Mouse (Mus musculus): Measurements from ENCODE around the gene Ift20.

The Ift20 gene

DNA sequence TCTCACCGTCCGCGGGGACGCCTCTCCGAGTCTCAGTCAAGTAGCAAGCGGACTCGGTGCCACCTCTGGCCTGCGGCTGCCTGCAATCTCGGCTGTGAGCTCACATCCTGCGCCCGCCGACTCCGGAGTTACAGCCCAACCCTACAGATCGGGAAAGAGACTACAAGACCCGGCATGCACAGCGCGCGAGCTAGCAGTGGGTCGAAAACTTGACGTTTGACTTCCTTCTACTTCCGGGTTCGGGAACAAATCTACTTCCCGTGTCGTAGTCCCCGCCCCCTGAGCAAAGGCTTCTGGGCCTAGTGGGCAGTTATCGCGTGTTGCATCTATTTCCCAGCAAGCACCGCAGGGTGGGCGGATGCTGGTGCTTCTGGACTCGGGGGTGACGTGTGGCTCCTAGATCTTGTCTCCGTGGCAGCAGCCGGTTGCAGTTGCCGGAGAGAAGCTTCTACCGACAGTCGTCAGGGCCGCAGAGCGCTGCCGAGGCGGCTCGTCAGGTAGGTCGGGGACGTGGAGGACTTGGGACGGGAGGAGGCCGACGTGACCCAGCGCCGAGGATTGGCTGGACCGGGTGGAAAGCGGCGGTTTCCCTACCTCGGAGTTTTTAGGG, at the start of gene Ift20, which contains the start of gene Tnfaip1:
Gene Ift20, plus strand, starts transcription at position 282 of the 610 bp plus-strand sequence.
Gene Tnfaip1, minus strand, starts transcription at position 253 of the 610 bp plus-strand sequence.
- ATAC-seq (ENCODE audit: insufficient number of reproducible peaks, low FRiP score, low TSS enrichment), result peak; percentile 96

DNA sequence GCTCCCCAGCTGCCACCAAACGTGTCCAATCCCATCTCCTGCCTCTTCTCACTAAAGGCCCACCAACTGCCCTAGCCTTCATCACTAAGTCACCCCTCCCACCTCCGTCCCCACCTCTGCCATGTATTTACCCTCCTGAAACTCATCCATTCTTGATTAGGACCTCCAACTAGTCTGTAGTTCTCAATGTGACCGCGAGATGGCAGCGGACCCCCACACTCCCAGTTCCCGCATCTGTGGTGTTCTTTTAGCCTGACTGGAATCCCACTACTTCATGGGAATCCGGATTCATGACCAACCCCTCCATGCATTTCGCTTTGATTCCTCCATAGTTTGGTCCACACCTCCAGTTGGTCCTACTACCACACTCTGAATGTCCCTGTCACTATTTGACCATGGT, 48.0 kb upstream of the Ift20 start:
- ATAC-seq (ENCODE audit: insufficient number of reproducible peaks, low FRiP score, low TSS enrichment), result no peak

DNA sequence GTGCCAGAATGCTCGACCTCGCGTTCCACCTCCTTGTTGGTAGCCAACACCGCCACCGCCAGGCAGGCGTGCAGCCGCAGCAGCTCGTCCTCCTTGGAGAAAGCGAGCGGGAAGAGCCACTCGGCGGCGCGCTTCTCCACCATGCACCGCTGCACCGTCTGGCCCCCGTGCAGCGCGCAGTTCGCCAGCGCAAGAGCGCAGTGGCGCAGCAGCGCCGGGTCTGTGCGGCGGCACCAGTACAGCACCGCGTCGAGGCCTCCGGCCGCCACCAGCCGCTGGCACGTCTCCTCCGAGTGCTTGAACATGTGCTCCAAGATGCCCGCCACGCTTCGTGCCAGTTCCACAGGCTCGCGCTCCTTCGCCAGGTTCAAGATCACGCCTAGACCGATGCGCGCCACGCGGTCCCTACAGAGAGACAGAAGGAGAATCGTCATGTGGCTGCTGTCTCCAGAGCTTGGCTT, 45.4 kb upstream of the Ift20 start:
- ATAC-seq (ENCODE audit: insufficient number of reproducible peaks, low FRiP score, low TSS enrichment), result 0 out of 2 replicates have a peak, but pooled peaks have one; percentile 51

- no peak for ATAC-seq (ENCODE audit: insufficient number of reproducible peaks, low FRiP score, low TSS enrichment)
Measured at GRCm38 (mm10) chr11:78495904-78496303, 40.3 kb upstream of the Ift20 start.

DNA sequence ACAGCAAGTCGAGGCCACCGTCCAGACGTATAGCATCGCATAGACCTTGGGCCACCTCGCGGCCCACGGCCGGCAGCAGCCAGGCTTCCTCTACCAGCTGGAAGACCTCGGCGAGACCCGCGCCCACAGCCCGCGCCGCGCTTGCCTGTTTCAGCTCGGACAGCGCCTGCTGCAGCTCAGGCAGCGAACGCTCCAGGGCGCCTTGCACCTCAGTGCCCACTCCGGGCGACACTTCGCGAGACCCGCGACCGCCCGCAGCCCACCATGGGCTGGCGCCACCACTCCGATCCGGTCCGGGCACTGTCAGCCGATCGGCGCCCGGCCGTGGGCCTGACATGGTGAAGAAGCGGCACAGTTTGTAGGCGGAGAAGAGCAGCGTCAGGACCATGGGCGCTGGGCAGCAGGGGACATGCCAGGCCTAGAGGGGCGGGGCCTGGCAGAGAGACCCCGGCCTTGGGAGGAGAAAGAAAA, 39.1 kb upstream of the Ift20 start:
- ATAC-seq (ENCODE audit: insufficient number of reproducible peaks, low FRiP score, low TSS enrichment), result peak; percentile 11; the same call in 1 of the 2 replicates

GRCm38 (mm10) chr11:78497544-78498522, 38.3 kb upstream of the Ift20 start, which contains the start of gene Sarm1:
TSS of gene Sarm1 (minus strand) at chr11:78497754.
- peak; percentile 90 for ATAC-seq (ENCODE audit: insufficient number of reproducible peaks, low FRiP score, low TSS enrichment)

DNA sequence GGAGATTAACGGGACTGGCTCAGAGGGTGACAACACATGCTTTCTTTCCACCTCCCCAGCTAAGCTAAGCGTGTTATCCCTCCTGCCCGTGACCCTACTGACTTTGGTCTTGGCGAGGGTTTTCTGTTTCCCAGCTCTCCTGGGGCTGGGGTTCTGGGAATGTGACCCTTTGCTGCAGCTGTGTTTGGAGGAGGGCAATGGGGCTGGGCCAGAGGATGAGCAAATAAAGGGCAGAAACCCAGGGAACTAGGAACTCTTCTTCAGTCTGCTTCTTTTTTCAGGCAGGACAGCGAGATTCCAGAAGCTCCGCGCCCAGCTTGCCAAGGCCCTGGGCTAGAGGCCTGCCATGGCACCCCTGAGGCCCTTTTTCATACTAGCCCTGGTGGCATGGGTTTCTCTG, 37.2 kb upstream of the Ift20 start, which contains the start of gene Vtn:
Gene Vtn, plus strand, starts transcription at position 88 of the 400 bp plus-strand sequence.
- ATAC-seq (ENCODE audit: insufficient number of reproducible peaks, low FRiP score, low TSS enrichment), result no peak

DNA sequence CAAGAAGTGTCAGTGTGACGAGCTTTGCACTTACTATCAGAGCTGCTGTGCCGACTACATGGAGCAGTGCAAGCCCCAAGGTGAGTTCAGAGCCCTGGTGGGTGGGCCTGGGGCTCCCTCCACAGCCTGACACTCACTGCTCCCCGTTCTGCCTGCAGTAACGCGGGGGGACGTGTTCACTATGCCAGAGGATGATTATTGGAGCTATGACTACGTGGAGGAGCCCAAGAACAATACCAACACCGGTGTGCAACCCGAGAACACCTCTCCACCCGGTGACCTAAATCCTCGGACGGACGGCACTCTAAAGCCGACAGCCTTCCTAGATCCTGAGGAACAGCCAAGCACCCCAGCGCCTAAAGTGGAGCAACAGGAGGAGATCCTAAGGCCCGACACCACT, 36.6 kb upstream of the Ift20 start:
- no peak for ATAC-seq (ENCODE audit: insufficient number of reproducible peaks, low FRiP score, low TSS enrichment)

DNA sequence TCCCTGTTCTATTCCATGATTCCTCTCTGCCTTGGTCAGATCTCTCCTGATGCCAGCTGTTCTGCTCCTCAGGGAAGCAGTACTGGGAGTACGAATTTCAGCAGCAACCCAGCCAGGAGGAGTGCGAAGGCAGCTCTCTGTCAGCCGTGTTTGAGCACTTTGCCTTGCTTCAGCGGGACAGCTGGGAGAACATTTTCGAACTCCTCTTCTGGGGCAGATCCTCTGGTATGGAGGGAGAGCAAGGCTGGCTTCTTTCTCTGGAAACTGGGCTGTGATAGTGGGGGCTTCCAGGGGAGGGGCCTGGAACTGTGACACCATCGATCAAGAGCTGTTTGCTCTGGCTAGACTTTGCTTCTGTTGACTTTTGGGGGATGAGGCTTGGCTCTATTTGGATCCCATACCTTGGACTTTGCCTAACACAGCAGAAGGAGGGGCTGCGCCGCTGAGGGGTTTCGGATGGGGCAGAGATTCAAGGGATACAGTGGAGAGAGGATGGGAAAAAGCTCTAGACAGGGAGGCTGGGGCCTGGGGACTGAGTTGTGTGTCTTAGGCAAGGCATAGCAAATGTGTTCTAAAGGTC, 35.4 kb upstream of the Ift20 start:
- no peak for ATAC-seq (ENCODE audit: insufficient number of reproducible peaks, low FRiP score, low TSS enrichment)

DNA sequence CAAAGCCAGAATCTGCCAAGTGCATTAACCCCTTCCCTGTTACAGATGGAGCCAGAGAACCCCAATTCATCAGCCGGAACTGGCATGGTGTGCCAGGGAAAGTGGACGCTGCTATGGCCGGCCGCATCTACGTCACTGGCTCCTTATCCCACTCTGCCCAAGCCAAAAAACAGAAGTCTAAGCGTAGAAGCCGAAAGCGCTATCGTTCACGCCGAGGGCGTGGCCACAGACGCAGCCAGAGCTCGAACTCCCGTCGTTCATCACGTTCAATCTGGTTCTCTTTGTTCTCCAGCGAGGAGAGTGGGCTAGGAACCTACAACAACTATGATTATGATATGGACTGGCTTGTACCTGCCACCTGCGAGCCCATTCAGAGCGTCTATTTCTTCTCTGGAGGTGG, 34.6 kb upstream of the Ift20 start:
- no peak for ATAC-seq (ENCODE audit: insufficient number of reproducible peaks, low FRiP score, low TSS enrichment)

DNA sequence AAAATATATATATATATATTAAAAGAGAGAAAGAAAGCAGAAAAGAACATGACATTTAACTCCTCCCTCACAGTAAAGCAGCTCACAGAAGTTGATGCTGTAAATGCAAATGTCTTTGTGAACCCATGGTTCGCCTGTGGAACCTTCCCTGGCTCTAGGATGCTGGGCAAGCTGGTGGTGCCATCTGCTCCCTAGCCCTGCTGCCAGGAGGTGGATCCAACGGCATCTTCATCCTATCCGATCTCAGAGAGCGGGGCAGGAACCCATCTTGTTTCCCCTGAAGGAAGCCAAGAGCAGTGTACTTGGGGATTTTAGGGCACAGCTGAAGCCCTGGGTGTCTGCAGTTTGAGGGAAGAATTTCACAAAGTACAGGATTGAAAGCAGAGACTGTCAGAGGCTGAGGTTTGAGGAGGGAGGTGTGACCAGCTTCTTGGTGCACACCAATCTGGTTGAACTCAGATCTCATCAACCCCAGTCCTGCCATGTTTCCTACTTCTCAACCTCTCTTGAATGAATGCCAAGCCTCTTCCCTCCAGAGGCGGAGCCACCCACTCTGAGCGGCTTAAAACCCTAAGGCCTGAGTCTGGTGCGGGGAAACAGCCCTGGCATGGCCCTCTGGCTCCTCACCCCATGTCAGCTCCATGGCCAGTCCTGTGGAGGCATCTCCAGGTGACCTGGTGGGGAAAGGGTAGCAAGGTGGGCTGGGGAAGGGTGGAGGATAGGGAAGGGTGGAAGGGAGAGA, 33.1 kb upstream of the Ift20 start, which contains the start of gene Sebox:
Gene Sebox, plus strand, starts transcription at position 539 of the 742 bp plus-strand sequence.
- ATAC-seq (ENCODE audit: insufficient number of reproducible peaks, low FRiP score, low TSS enrichment), result peak; percentile 84; the same call in 1 of the 2 replicates

DNA sequence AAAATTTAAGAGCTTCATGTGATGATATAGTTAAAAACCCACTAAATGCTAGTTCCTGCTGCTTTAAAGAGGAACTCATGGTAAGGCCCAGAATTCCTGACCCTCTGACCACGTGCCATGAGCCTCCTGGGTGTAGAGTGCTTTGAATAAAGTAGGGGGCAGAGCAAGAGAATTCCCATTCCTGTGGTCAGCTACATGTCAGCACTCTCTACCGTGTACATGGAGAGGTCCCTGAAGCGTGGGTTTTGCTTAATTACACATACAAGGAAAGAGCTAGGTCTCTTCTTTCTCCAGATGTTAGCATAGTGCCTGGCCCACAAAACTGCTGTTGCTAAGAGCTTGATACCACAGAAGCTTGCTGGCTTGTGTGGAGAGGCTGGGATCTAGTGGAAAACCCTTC, 30.7 kb upstream of the Ift20 start:
- no peak for ATAC-seq (ENCODE audit: insufficient number of reproducible peaks, low FRiP score, low TSS enrichment)

- no peak for ATAC-seq (ENCODE audit: insufficient number of reproducible peaks, low FRiP score, low TSS enrichment)
Measured at GRCm38 (mm10) chr11:78509148-78509547, 27.0 kb upstream of the Ift20 start.

GRCm38 (mm10) chr11:78512025-78512957, 23.9 kb upstream of the Ift20 start, which contains the start of the genes Tmem199 and Poldip2:
TSS of gene Tmem199 (minus strand) at chr11:78512172.
TSS of gene Poldip2 (plus strand) at chr11:78512193.
- peak; percentile 84 for ATAC-seq (ENCODE audit: insufficient number of reproducible peaks, low FRiP score, low TSS enrichment)

GRCm38 (mm10) chr11:78513106-78513790, 22.9 kb upstream of the Ift20 start:
- ATAC-seq (ENCODE audit: insufficient number of reproducible peaks, low FRiP score, low TSS enrichment), result no peak

DNA sequence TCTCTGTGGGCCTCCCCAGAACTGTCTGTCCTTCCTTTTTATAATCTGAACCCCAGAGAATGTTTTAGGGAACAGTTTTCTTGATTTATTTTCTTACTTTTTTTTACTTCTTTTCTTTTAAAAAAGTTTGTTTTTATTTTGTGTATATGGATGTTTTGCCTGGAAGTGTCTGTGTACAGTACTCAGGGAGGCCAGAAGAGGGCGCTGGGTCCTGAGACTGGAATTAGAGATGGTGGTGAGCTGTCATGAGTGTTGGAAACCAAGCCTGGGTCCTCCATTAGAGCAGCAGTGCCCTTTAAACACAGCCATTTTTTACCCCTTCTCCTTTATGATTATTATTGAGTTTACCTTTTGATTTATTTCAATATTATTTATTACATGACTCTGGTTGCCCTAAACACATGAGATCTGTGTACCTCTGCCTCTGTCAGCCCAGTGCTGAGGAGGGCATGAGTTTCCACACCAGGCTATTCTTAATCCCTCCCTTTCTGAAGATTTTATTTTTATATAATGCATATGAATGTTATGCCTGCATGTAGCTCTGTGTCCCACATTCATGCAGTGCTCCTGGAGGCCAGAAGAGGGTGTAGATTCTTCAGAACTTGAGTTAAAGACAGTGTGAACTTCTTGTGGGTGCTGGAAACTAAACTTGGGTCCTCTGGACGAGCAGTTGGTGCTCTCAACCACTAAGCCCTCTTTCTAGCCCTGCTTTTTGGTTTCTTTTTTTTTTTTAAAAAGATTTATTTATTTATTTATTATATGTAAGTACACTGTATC, 20.4 kb upstream of the Ift20 start:
- ATAC-seq (ENCODE audit: insufficient number of reproducible peaks, low FRiP score, low TSS enrichment), result no peak

GRCm38 (mm10) chr11:78518931-78519330, 17.2 kb upstream of the Ift20 start:
- ATAC-seq (ENCODE audit: insufficient number of reproducible peaks, low FRiP score, low TSS enrichment), result no peak
